In genomic region chr10:80569664-80570066, GRCm38 (mm10) we compare ENCODE assay signal across 8 mouse cellular contexts. TPM values are rescaled to one million over a fixed set of nuclear protein-coding genes. Genes with fewer than 3 reads are reported as not detected.
DNase-seq lines count a peak whose midpoint lies in the region; ATAC-seq lines count a peak whose summit lies in the region.

No protein-coding gene starts in this region.

- peak; percentile 74 for DNase-seq in adrenal gland, adult 2 months
- DNase-seq in adrenal gland, postnatal 4 days (ENCODE audit: low spot score in 2 of 2), result no peak
- peak; percentile 89 for DNase-seq in adrenal gland, postnatal 14 days
- peak; percentile 59 to 77 for DNase-seq in gastrocnemius, postnatal 4 days (ENCODE audit: low spot score in 2 of 2)
- peak; percentile 84 to 86 for DNase-seq in lung, postnatal 4 days
- no peak for DNase-seq in right cerebral cortex, postnatal 36 days (ENCODE audit: low spot score in 2 of 2)

- ATAC-seq in kidney, embryonic 16.5 days (ENCODE audit: low FRiP score, low TSS enrichment), result 0 out of 2 replicates have a peak, but pooled peaks have one; percentile 22
- peak; percentile 70; the same call in 1 of the 2 replicates for ATAC-seq in stomach, embryonic 16.5 days (ENCODE audit: insufficient read depth, low FRiP score)

- H3K4me1 ChIP-seq in kidney, embryonic 16.5 days (ENCODE audit: insufficient read depth, low read length), result peaks cover 41% of the 10 kb centered on the region
- peaks cover 57% of the 10 kb centered on the region for H3K4me1 ChIP-seq in stomach, embryonic 16.5 days (ENCODE audit: control insufficient read depth, insufficient read depth, low read length)

- peak overlapping the region; percentile 18; the same call in 1 of the 2 replicates for H3K9ac ChIP-seq in kidney, embryonic 16.5 days (replicated peaks; ENCODE audit: low read length)
- H3K9ac ChIP-seq in stomach, embryonic 16.5 days (ENCODE audit: low read length), result no peak overlapping the region

- H3K36me3 ChIP-seq in kidney, embryonic 16.5 days (ENCODE audit: insufficient read depth, low read length), result 0 out of 2 replicates have a peak, but pooled peaks cover 8% of the 10 kb centered on the region
- no peaks in the 10 kb centered on the region for H3K36me3 ChIP-seq in stomach, embryonic 16.5 days (ENCODE audit: control insufficient read depth, insufficient read depth, low read length)

- WGBS in kidney, embryonic 16.5 days, result 27% methylated on average over 10 of the region's 10 CpGs
- WGBS in stomach, embryonic 16.5 days, result 24% methylated on average over 10 of the region's 10 CpGs

- peak overlapping the region; percentile 9; the same call in 1 of the 2 replicates for H3K4me3 ChIP-seq in kidney, embryonic 16.5 days (ENCODE audit: low read length)
- peak overlapping the region; percentile 10; the same call in 1 of the 2 replicates for H3K4me3 ChIP-seq in stomach, embryonic 16.5 days (replicated peaks; ENCODE audit: low read length)

- H3K4me2 ChIP-seq in kidney, embryonic 16.5 days (replicated peaks; ENCODE audit: low read depth, low read length), result peak overlapping the region; percentile 23
- peak overlapping the region; percentile 34 for H3K4me2 ChIP-seq in stomach, embryonic 16.5 days (ENCODE audit: low read depth, low read length)

- no peak overlapping the region for H3K27ac ChIP-seq in kidney, embryonic 16.5 days (ENCODE audit: low read length)
- no peak overlapping the region for H3K27ac ChIP-seq in stomach, embryonic 16.5 days (ENCODE audit: low read length)

- H3K27me3 ChIP-seq in kidney, embryonic 16.5 days (ENCODE audit: insufficient read depth, low read length), result no peaks in the 10 kb centered on the region
- no peaks in the 10 kb centered on the region for H3K27me3 ChIP-seq in stomach, embryonic 16.5 days (ENCODE audit: control insufficient read depth, insufficient read depth, low read length)

- H3K9me3 ChIP-seq in kidney, embryonic 16.5 days (ENCODE audit: low read length), result no peaks in the 10 kb centered on the region
- no peaks in the 10 kb centered on the region for H3K9me3 ChIP-seq in stomach, embryonic 16.5 days (replicated peaks; ENCODE audit: control insufficient read depth, low read length)

RNA-seq across cellular contexts. Expression of gene Klf16, which starts 7.5 kb away (rescaled TPM):
- total RNA-seq in adrenal gland, adult 2 months (2021), result 10 to 100 TPM in 1 of 2 experiments, 1 to 10 TPM in 1; 9.6 to 10.6 TPM
- polyA plus RNA-seq in adrenal gland, adult 2 months (2012; rRNA removed), result 39.5 and 48.0 TPM in 2 replicates
- 10 to 100 TPM; 14.2 to 16.5 TPM for total RNA-seq in adrenal gland, postnatal 4 days (2021)
- 10.1 and 11.6 TPM in 2 replicates for total RNA-seq in adrenal gland, postnatal 14 days (2021)
- total RNA-seq in gastrocnemius, postnatal 4 days (2021), result 1 to 10 TPM; 7.5 to 8.5 TPM
- 10.4 and 11.6 TPM in 2 replicates for polyA plus RNA-seq in kidney, embryonic 16.5 days (2015; fragmentation: Nextera tagmentation; extraction: Ambion mirVana)
- polyA plus RNA-seq in stomach, embryonic 16.5 days (2015; fragmentation: Nextera tagmentation; extraction: Ambion mirVana), result 8.4 and 8.7 TPM in 2 replicates

RNA-seq across cellular contexts. Expression of gene Rexo1, which starts 8.3 kb away (rescaled TPM):
- 10 to 100 TPM; 37.1 to 41.8 TPM for total RNA-seq in adrenal gland, adult 2 months (2021)
- polyA plus RNA-seq in adrenal gland, adult 2 months (2012; rRNA removed), result 88.8 and 105 TPM in 2 replicates
- total RNA-seq in adrenal gland, postnatal 4 days (2021), result 10 to 100 TPM; 71.7 to 78.9 TPM
- 40.9 and 46.4 TPM in 2 replicates for total RNA-seq in adrenal gland, postnatal 14 days (2021)
- total RNA-seq in gastrocnemius, postnatal 4 days (2021), result 10 to 100 TPM; 22.0 to 24.9 TPM
- polyA plus RNA-seq in kidney, embryonic 16.5 days (2015; fragmentation: Nextera tagmentation; extraction: Ambion mirVana), result 27.2 and 29.8 TPM in 2 replicates
- polyA plus RNA-seq in stomach, embryonic 16.5 days (2015; fragmentation: Nextera tagmentation; extraction: Ambion mirVana), result 16.7 TPM in 2 replicates

RNA-seq across cellular contexts. Expression of gene Abhd17a, which starts 20.5 kb away (rescaled TPM):
- total RNA-seq in adrenal gland, adult 2 months (2021), result 100 to 1,000 TPM in 1 of 2 experiments, 10 to 100 TPM in 1; 86.5 to 104 TPM
- polyA plus RNA-seq in adrenal gland, adult 2 months (2012; rRNA removed), result 613 and 625 TPM in 2 replicates
- 100 to 1,000 TPM; 106 to 112 TPM for total RNA-seq in adrenal gland, postnatal 4 days (2021)
- total RNA-seq in adrenal gland, postnatal 14 days (2021), result 97.7 and 98.7 TPM in 2 replicates
- total RNA-seq in gastrocnemius, postnatal 4 days (2021), result 10 to 100 TPM; 79.7 to 81.6 TPM
- polyA plus RNA-seq in kidney, embryonic 16.5 days (2015; fragmentation: Nextera tagmentation; extraction: Ambion mirVana), result 86.5 and 89.2 TPM in 2 replicates
- polyA plus RNA-seq in stomach, embryonic 16.5 days (2015; fragmentation: Nextera tagmentation; extraction: Ambion mirVana), result 42.9 and 44.3 TPM in 2 replicates

RNA-seq across cellular contexts. Expression of gene Atp8b3, which starts 30.7 kb away (rescaled TPM):
- 1 to 10 TPM in 1 of 2 experiments, under 1 TPM in 1; 0.52 to 1.1 TPM for total RNA-seq in adrenal gland, adult 2 months (2021)
- 0.16 and 0.21 TPM in 2 replicates for polyA plus RNA-seq in adrenal gland, adult 2 months (2012; rRNA removed)
- total RNA-seq in adrenal gland, postnatal 4 days (2021), result under 1 TPM; 0.50 to 0.82 TPM
- total RNA-seq in adrenal gland, postnatal 14 days (2021), result 0.19 TPM in 2 replicates
- total RNA-seq in gastrocnemius, postnatal 4 days (2021), result under 1 TPM; 0.05 TPM
- 0.32 and 0.34 TPM in 2 replicates for polyA plus RNA-seq in kidney, embryonic 16.5 days (2015; fragmentation: Nextera tagmentation; extraction: Ambion mirVana)
- polyA plus RNA-seq in stomach, embryonic 16.5 days (2015; fragmentation: Nextera tagmentation; extraction: Ambion mirVana), result 0.12 and 0.21 TPM in 2 replicates

RNA-seq across cellular contexts. Expression of gene Scamp4, which starts 33.0 kb away (rescaled TPM):
- total RNA-seq in adrenal gland, adult 2 months (2021), result 10 to 100 TPM; 55.9 to 68.7 TPM
- polyA plus RNA-seq in adrenal gland, adult 2 months (2012; rRNA removed), result 161 and 190 TPM in 2 replicates
- 10 to 100 TPM; 49.5 to 51.8 TPM for total RNA-seq in adrenal gland, postnatal 4 days (2021)
- total RNA-seq in adrenal gland, postnatal 14 days (2021), result 44.2 and 50.5 TPM in 2 replicates
- total RNA-seq in gastrocnemius, postnatal 4 days (2021), result 10 to 100 TPM; 27.4 to 27.9 TPM
- 113 and 117 TPM in 2 replicates for polyA plus RNA-seq in kidney, embryonic 16.5 days (2015; fragmentation: Nextera tagmentation; extraction: Ambion mirVana)
- polyA plus RNA-seq in stomach, embryonic 16.5 days (2015; fragmentation: Nextera tagmentation; extraction: Ambion mirVana), result 92.1 and 99.9 TPM in 2 replicates

Comparison
In these comparisons a context has a peak if more than half of its experiments do, and no peak if none do; other contexts are left out.
1. DNase-seq: peak in adrenal gland, adult 2 months (single experiment), adrenal gland, postnatal 14 days (single experiment), gastrocnemius, postnatal 4 days (2 of 2) and lung, postnatal 4 days (2 of 2); none in adrenal gland, postnatal 4 days (0 of 2) and right cerebral cortex, postnatal 36 days (0 of 2).